Mouse (Mus musculus): ENCODE results near the gene Gm17416.

GRCm38 (mm10) chr2:152544691-152545090 lies 24.4 kb upstream of the Gm17416 start:
- no peak for TF ChIP-seq CTCF (IDR thresholded peaks at IDR 0.05; ENCODE audit: low read depth, low read length)
- no peak for TF ChIP-seq POLR2AphosphoS5 (IDR thresholded peaks at IDR 0.05; ENCODE audit: insufficient replicate concordance, low read depth, low read length)
- TF ChIP-seq GATA2 (IDR thresholded peaks at IDR 0.05; ENCODE audit: borderline replicate concordance, low read depth, low read length) = no peak

Data from G1E (cell line).